Mouse (Mus musculus): ENCODE measurements around the gene Tspan8. TPM values are rescaled to one million over a fixed set of nuclear protein-coding genes. Genes with fewer than 3 reads are reported as not detected.

The Tspan8 gene
- polyA plus RNA-seq, 1 experiment from 2014 or later = 1.5 TPM

DNA sequence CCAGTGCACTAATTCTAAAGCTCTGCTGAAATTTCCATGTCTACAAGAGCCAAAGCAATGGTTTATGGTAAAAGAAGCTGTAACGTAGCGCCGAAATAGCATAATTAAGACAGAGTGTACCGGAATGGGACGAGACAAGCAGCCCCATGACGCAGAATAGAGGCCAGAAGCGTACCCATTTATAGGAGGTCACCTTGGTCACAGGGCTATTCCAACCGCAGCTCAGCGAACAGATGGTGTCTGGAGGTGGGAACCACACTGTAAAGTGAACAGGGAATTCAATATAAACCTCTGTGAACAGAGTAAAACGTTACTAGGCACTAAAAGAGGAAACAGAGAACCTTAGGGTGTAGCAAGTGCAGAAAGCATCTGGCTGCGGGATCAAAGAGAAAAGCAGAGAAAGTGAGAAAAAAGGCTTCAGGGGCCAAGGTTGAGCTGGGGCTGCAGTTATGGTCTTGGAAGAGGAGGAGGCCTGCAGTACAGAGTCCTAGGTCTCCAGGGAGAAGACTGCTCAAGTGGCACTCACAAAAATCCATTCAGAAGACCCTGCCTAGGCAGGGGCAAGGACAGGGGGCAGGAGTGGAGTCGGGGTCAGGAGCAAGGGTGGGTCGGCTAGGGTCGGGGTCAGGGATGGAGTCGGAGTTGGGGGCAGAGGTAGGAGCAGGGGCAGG, 43.7 kb downstream of the Tspan8 start:
- no peaks in the 10 kb centered on the region for H3K27me3 ChIP-seq
- no peak overlapping the region for H3K4me3 ChIP-seq
- H3K4me2 ChIP-seq = no peak overlapping the region
- H3K4me1 ChIP-seq (replicated peaks) = no peaks in the 10 kb centered on the region
- no peak overlapping the region for H3K9ac ChIP-seq
- H3K36me3 ChIP-seq = no peaks in the 10 kb centered on the region
- no peak for ATAC-seq (ENCODE audit: low read depth)
- H3K9me3 ChIP-seq = no peaks in the 10 kb centered on the region
- no peak overlapping the region for H3K27ac ChIP-seq (replicated peaks)
- WGBS = 71% methylated on average over 15 of the region's 15 CpGs

DNA sequence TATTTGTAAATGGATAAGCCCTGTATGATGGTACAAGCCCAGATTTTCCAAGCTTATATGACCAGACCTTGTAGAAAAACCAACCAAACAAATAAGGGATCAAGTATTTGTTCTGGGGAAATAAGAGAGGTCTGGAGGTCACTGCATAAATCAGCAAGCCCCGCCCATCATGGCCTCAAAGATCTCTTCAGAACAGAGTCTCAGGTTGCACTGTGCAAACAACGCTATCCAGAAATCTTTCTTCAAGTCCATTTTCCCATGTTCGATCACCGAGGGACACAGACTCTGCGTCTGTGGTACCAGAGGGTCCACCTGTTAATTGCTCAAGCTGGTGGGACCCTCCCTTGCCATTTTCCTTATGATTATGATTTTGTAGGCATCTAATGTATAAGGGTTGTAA, 45.3 kb downstream of the Tspan8 start:
- no peak overlapping the region for H3K27ac ChIP-seq (replicated peaks)
- H3K4me1 ChIP-seq (replicated peaks) = no peaks in the 10 kb centered on the region
- no peak for ATAC-seq (ENCODE audit: low read depth)
- no peaks in the 10 kb centered on the region for H3K27me3 ChIP-seq
- H3K36me3 ChIP-seq = no peaks in the 10 kb centered on the region
- H3K4me3 ChIP-seq = no peak overlapping the region
- 67% methylated on average over 5 of the region's 5 CpGs for WGBS
- H3K9me3 ChIP-seq = no peaks in the 10 kb centered on the region
- no peak overlapping the region for H3K9ac ChIP-seq
- H3K4me2 ChIP-seq = no peak overlapping the region

GRCm38 (mm10) chr10:115882757-115883156, 66.1 kb downstream of the Tspan8 start:
- no peaks in the 10 kb centered on the region for H3K9me3 ChIP-seq
- WGBS = 88% methylated on average over 5 of the region's 5 CpGs

DNA sequence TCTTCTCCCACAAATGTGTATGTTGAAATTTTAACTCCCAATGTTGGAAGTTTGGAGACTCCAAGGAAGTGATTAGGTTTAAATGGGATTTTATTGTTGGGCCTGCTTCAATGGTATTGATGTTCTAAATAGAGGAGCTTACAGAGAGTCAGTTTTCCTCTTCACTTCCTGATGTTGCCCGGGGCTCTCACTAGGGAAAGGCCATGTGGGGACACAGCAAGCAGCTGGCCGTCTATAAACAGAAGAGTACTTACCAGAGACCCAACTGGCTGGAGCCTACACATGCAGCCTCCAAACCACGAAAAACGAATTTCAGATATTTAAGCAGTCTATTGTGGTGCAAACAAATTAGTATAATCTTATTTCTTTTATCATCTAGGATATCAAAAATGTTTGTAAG, 75.3 kb downstream of the Tspan8 start:
- no peaks in the 10 kb centered on the region for H3K36me3 ChIP-seq
- no peaks in the 10 kb centered on the region for H3K9me3 ChIP-seq
- WGBS = 72% methylated on average over 4 of the region's 4 CpGs
- ATAC-seq (ENCODE audit: low read depth) = no peak
- no peak overlapping the region for H3K9ac ChIP-seq
- H3K27ac ChIP-seq (replicated peaks) = no peak overlapping the region
- H3K4me2 ChIP-seq = no peak overlapping the region
- no peaks in the 10 kb centered on the region for H3K4me1 ChIP-seq (replicated peaks)
- no peak overlapping the region for H3K4me3 ChIP-seq
- H3K27me3 ChIP-seq = no peaks in the 10 kb centered on the region

More at GRCm38 (mm10) chr10:115882757-115883156, 66.1 kb downstream of the Tspan8 start:
- H3K4me3 ChIP-seq = no peak overlapping the region
- no peaks in the 10 kb centered on the region for H3K36me3 ChIP-seq
- no peaks in the 10 kb centered on the region for H3K27me3 ChIP-seq
- no peak overlapping the region for H3K27ac ChIP-seq (replicated peaks)
- no peak overlapping the region for H3K9ac ChIP-seq
- no peak overlapping the region for H3K4me2 ChIP-seq
- H3K4me1 ChIP-seq (replicated peaks) = no peaks in the 10 kb centered on the region
- no peak for ATAC-seq (ENCODE audit: low read depth)

- H3K4me2 ChIP-seq = no peak overlapping the region
- no peaks in the 10 kb centered on the region for H3K27me3 ChIP-seq
- H3K4me3 ChIP-seq = no peak overlapping the region
- no peaks in the 10 kb centered on the region for H3K4me1 ChIP-seq (replicated peaks)
- no peak overlapping the region for H3K27ac ChIP-seq (replicated peaks)
- H3K9ac ChIP-seq = no peak overlapping the region
- no peak for ATAC-seq (ENCODE audit: low read depth)
- no peaks in the 10 kb centered on the region for H3K9me3 ChIP-seq
- H3K36me3 ChIP-seq = no peaks in the 10 kb centered on the region
- 77% methylated on average over 6 of the region's 6 CpGs for WGBS
Measured at GRCm38 (mm10) chr10:115892973-115893372, 76.3 kb downstream of the Tspan8 start.

- WGBS = 85% methylated on average over 5 of the region's 5 CpGs
- ATAC-seq (ENCODE audit: low read depth) = no peak
- no peak overlapping the region for H3K4me3 ChIP-seq
- no peaks in the 10 kb centered on the region for H3K9me3 ChIP-seq
- no peaks in the 10 kb centered on the region for H3K4me1 ChIP-seq (replicated peaks)
- H3K27me3 ChIP-seq = no peaks in the 10 kb centered on the region
- no peak overlapping the region for H3K4me2 ChIP-seq
- no peak overlapping the region for H3K27ac ChIP-seq (replicated peaks)
- H3K9ac ChIP-seq = no peak overlapping the region
- no peaks in the 10 kb centered on the region for H3K36me3 ChIP-seq
Measured at GRCm38 (mm10) chr10:115894045-115894444, 77.4 kb downstream of the Tspan8 start.

GRCm38 (mm10) chr10:115896764-115897163, 80.1 kb downstream of the Tspan8 start:
- H3K36me3 ChIP-seq = no peaks in the 10 kb centered on the region
- no peaks in the 10 kb centered on the region for H3K27me3 ChIP-seq
- no peaks in the 10 kb centered on the region; the same call in 1 of the 2 replicates for H3K4me1 ChIP-seq (replicated peaks)
- H3K4me2 ChIP-seq = no peak overlapping the region
- no peak overlapping the region for H3K27ac ChIP-seq (replicated peaks)
- ATAC-seq (ENCODE audit: low read depth) = no peak
- no peak overlapping the region for H3K9ac ChIP-seq
- H3K9me3 ChIP-seq = no peaks in the 10 kb centered on the region
- H3K4me3 ChIP-seq = no peak overlapping the region

GRCm38 (mm10) chr10:115897235-115897634, 80.6 kb downstream of the Tspan8 start:
- ATAC-seq (ENCODE audit: low read depth) = no peak
- 83% methylated on average over 7 of the region's 7 CpGs for WGBS
- Histone ChIP-seq H3K9me3 (no peaks in the 10 kb centered on the region), H3K27me3 (no peaks in the 10 kb centered on the region), H3K4me3 (no peak overlapping the region), H3K9ac (no peak overlapping the region), H3K27ac (replicated peaks) (no peak overlapping the region), H3K4me2 (no peak overlapping the region), H3K4me1 (replicated peaks) (no peaks in the 10 kb centered on the region; the same call in 1 of the 2 replicates), H3K36me3 (no peaks in the 10 kb centered on the region)

Other genes starting within 250 kb of the Tspan8 start
- gene A930009A15Rik, start 246.8 kb upstream of the Tspan8 start, polyA plus RNA-seq (2015; fragmentation: Nextera tagmentation; extraction: Ambion mirVana) = 0.61 and 0.66 TPM in 2 replicates
- gene Lgr5, start 229.1 kb upstream of the Tspan8 start, polyA plus RNA-seq (2015; fragmentation: Nextera tagmentation; extraction: Ambion mirVana) = 3.4 and 4.1 TPM in 2 replicates
- gene Ptprr, start 201.4 kb downstream of the Tspan8 start, polyA plus RNA-seq (2015; fragmentation: Nextera tagmentation; extraction: Ambion mirVana) = 43.0 and 51.8 TPM in 2 replicates